Mouse (Mus musculus) fibroblast of lung, adult 2 months (primary cell): ENCODE results near the gene Ppp1r26.

Experiments
- DNase-seq: peaks from one replicate; pipeline ENCODE4 v3.0.0-alpha.2; 2011; ENCODE audit warnings: low read depth

Ppp1r26 gene

DNA sequence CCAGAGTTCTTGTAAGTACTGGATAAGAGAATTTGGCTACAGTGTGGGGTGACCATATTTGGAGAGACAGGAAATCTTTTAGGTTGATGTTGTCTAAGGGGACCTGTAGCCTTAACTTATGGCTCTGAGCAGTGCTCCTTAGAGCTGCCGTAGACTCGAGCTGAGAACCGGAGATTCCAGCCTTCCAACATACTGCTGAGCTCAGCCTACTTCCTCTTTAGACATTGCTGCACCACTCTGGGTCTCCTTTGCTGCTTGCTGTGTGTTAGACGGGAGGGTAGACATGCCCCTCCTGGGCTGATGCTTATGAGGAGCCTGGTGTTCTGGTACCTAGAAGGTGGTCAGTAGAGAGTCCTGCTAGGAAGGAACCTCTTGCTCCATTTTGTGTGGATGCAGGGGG is 51.8 kb downstream of the Ppp1r26 start:
- no peak for DNase-seq

DNA sequence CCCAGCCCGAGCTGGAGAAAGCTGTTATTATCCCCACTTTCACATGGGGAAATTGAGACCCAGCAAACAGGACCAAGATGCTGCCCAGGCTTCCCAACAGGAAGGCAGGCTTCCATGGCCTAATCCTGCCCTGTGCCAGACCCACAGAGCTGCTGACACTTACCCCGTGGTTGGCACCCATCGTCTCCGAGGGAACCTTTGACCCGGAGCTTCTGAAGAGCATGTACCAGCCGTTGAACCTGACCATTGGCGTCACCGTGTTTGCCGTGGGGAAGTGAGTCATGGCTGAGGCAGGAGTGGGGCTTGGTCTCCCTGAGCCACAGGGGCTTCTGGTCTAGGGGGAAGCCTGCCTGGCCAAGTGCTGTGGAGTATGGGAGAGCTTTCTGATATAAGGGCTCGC is 56.4 kb downstream of the Ppp1r26 start:
- no peak for DNase-seq

DNA sequence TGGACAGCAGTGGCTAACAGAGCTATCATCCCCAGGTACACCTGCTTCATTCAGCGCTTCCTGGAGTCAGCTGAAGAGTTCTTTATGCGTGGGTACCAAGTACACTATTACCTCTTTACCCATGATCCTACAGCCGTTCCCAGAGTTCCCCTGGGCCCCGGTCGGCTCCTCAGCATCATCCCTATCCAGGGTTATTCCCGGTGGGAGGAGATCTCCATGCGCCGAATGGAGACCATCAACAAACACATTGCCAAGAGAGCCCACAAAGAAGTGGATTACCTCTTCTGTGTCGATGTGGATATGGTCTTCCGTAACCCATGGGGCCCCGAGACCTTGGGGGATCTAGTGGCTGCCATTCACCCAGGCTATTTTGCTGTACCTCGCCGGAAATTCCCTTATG is 58.1 kb downstream of the Ppp1r26 start:
- no peak for DNase-seq
